Mouse (Mus musculus) large intestine, adult 2 months (tissue): ENCODE results near the gene Pkp3. TPM values are rescaled to one million over a fixed set of nuclear protein-coding genes. Genes with fewer than 3 reads are reported as not detected.
"Not testable (repeated sequence)": the region's sequence is repeated elsewhere in the genome, so short reads cannot be mapped to it uniquely, and the experiment has no call there.

Source experiments
- DNase-seq: peaks from one replicate; pipeline ENCODE4 v3.0.0-alpha.2; 2012; ENCODE audit warnings: low read depth, low spot score
- WGBS: fragments of 180-500 bp; shearing (Covaris S2); methylation state at CpG from one replicate; pipeline ENCODE4 v1.1.7; 2018; 5-methylcytosine and 5-hydroxymethylcytosine counted together
- polyA plus RNA-seq: library from polyadenylated mRNA; depleted of rRNA; stranded (reverse); fragments of >200 nt; gene quantifications from 2 replicates; pipeline ENCODE4 v1.2.3, GENCODE M21; 2012; rRNA removed

Gene Pkp3
- polyA plus RNA-seq, result 101 and 143 TPM in 2 replicates

DNA sequence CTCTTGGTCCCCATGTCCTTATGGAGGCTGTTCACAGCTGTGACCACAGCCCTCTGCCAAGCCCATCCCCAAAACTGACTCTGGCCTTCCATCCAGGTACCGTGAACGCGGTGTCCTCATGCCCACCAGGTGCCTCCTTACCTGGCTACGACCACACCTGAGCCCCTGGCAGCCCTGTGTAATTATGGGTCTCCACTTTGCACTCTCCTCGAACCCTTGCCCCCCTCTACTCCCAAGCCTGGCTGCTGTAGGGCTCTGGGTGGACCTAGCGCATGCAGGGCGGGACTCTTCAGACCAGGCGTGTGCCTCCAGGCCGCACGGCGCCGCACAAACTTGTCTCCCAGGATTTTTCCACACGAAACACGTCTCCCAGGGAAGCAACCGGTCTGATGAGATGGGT, at the start of gene Pkp3:
TSS of gene Pkp3 (plus strand) at position 378 of the 400 bp plus-strand sequence.
- no peak for DNase-seq
- WGBS, result 91% methylated on average over 15 of the region's 15 CpGs

DNA sequence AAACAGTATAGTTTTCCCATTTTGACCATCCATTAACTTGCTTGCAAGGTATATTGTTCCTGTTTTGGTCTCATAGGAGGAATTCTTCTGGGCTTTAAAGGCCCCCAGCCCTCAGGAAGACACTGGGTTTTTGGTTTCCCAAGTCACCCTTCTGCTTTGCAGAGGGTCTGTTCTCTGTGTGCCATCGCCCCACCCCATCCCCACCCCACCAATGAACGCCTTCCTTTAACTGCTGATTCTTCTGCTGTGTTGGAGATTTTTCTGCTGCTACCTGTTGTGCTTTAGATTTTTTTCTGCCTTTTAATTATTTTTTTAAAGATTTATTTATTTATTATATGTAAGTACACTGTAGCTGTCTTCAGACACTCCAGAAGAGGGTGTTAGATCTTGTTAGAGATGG, 49.2 kb upstream of the Pkp3 start, which contains the start of gene Gm17387:
TSS of gene Gm17387 (plus strand) at position 301 of the 400 bp plus-strand sequence.
- DNase-seq, result no peak
- 97% methylated on average over 2 of the region's 2 CpGs for WGBS

DNA sequence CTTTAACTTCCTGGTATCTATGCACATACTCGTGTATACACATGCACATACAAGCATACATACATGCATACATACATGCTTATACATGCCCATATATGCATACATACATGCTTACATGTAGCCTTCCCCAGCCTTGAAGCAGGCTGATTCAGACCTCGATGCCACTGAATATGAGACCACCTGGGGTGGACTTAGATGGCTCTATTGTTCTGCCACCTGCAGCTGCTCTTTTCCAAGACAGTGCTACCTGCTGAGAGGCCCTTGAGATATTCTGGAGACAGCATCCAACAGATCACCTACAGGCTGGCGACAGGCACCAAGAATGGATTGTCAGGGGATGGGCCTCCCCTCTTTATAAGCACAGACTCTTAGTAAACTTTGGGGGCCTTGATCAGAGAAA, 47.6 kb upstream of the Pkp3 start:
- no peak for DNase-seq
- WGBS, result 65% methylated on average over 3 of the region's 3 CpGs

DNA sequence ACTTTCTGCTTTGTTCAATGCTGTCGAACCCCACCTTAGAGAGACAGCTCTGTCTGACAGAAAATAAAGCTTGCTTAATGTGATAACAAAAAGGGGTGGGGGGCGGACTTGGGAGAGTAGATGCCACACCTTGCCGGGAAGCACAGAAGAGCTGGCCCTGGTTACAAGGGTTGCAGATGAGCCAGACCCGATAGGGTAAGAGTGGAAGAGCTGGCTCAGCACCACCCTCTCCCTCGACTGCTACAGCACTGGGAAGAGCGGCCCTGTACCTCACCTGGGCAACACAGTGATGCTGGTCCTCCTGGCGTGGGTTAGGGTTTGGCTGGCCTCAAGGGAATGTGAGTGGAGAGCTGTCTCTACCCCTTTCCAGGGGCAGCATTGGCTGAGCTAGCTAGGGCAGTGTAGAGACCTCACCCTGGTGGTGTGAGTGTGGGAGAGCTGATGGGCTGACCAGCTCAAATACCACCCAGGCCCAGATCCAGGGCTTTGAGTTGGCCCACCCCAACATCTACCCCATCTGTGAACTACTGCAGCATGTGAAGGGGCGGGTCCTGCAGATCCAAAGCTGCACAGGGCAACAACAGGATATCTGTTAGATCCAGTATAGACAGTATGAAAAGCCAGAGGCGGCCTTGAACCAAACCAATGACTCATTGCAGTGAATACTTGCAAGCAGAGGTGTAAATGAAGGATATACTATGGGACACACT, 45.4 kb upstream of the Pkp3 start:
- no peak for DNase-seq
- 54% methylated on average over 9 of the region's 9 CpGs for WGBS

DNA sequence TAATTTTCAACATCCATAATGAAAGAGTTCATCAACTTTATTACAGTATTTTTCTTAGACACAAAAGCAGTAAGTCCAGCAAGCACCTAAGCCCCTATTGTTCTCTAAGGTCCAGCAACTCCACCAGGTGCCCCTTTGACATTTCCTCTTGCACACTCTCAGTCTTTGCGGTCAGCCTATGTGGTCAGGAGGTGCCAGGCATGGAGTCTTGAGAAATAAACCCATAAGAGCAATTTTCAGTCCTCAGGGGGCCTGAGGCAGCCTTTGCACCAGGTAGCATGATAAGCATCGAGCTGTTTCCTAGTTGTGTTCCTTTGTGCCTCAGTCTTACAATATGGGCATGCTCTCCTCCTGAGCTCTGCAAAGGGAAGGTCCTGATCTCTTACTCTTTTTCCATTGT, 41.4 kb upstream of the Pkp3 start:
- DNase-seq, result not testable (repeated sequence)
- WGBS, result 86% methylated on average over 1 of the region's 2 CpGs

DNA sequence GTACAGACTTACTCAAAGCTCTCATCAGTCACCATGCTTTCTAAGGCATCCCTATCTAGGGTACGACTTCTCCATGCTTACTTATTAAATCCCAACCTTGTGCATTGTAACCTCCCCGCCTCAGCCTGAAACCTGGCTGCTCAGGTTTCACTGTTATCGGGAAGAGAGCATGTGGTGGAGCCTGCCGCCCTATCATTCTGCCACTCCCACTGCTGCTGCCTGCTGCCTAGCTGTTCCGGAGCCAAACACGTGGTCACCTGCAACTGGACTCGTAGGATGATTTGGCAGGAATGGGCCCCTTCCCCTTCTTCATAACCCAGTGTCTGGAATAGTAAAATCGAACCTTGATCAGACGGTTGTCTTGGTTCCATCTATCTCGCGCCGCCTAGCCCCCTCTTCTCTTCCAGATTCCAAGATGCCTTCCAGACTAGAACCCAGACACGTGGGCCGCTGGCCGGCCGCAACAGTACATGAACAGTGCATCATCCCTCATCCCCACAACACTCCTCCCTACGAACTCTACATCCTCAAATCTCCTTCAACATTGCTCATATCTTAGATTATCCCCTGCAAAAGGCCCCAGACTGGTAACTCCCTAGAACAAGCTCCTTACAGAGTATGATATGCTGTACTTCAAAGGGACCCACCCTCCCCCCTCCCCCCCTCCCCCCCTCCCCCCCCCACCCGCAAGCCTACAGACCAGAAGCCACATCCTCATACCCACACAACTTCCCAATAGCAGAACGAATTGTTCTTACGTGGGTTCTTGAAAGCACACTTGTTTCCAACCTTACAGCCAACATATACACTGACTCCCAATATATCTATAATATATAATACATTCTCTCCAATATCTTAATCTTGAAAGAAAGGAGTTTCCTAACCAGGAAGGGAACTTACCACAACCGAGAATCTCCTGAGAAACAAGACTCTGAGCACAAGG, 39.7 kb upstream of the Pkp3 start:
- no peak for DNase-seq
- WGBS, result 30% methylated on average over 21 of the region's 21 CpGs

DNA sequence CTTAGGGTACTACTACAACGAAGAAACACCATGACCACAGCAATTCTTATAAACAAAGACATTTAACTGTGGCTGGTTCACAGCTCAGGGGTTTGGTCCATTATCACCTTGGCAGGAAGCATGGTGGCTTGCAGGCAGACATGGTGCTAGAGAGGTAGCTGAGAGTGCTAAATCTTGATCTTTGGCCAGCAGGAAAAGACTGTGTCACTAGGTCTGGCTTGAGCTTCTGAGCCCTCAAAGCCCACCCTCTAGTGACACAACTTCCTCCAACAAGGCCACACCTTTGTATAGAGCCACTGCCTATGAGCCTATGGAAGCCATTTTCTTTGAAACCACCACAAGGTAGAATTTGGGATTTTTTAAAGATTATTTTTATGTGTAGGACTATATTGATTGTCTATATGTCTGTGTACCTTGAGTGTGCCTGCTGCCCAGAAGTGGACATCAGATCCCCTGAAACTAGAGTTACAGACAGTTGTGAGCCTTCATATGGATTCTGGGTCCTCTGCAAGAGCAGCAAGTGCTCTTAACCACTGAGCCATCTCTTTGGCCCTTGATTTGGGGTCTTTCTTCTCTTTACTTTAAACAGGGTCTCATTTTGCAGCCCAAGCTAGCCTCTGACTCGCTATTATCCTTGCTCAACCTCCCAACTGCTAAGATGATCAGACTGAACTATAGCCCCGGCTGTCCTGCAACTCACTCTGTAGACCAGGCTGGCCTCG, 38.5 kb upstream of the Pkp3 start:
- DNase-seq, result no peak
- WGBS, result 96% methylated on average over 4 of the region's 4 CpGs

DNA sequence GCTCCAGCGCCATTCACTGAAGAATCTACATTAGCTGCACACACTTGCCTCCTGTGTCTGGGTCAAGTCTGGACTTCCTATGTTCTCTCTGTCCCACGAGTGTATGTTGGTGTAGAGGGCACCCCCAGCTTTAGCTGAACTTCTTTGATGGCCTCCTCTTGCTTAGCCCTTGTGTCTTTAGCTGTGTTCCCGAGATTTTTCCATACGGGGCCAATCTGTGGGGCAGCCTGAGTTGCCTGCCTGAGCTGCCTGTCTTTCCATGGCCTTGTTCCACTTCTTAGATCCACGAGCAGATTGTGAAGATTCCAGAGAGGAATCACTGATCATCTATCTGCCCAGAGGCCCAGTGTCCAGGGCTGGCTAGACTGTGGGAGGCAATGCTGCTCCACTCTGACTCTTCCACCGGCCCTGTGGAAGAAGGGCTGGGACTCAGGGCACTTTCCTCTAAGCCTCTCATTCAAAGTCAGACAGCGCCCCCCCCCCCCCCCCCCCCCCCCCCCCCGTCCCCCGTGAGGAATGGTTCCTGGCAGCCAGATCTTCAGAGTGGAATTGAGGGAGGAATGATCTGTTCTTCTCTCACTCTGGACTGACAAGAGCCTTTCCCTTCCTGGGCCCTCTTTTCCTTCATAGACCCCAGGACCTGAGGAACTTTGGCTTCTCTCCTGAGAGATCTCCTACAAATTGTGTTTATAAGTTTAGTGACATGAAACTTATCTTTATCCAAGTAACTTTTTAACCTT, 37.0 kb upstream of the Pkp3 start:
- WGBS, result 27% methylated on average over 6 of the region's 9 CpGs
- DNase-seq, result no peak

DNA sequence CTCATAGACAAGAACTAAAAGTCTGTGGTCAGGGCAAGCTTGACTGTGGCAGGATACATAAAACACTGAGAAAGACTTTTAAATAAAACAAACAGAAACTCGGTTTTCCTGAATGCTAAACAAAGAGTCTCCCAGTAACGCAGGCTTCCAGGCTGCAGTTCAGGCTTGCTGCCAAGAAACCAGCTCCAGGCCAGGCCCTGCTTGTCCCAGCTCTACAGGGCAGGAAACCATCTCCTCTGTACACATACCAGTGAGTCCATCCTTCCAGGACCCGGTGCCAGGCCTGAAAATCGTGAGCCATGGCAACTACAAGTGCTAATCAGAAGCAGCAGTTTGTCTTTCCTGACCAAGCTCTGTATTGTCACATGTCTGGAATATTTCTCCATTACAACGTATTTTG, 36.4 kb upstream of the Pkp3 start:
- DNase-seq, result no peak
- 3% methylated on average over 5 of the region's 5 CpGs for WGBS

DNA sequence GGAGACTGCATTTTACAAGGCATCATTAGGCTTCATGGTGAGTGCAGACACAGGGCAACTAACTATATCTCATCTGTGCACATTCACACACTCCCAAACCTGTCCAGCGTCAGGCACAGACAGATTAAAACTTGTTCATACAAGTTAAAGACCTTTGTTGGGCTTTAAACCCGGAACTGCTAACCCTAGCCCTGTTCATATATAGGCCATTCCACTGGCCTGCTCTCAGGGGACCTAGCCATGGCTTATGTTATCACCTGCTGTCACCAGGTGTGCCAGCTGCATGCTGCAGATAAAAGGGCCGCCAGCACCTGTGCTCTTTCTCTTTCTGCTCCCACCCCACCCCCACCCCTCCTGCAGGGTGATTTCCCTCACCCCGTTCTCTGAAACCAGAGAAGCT, 35.5 kb upstream of the Pkp3 start:
- no peak for DNase-seq
- WGBS, result 24% methylated on average over 4 of the region's 4 CpGs

DNA sequence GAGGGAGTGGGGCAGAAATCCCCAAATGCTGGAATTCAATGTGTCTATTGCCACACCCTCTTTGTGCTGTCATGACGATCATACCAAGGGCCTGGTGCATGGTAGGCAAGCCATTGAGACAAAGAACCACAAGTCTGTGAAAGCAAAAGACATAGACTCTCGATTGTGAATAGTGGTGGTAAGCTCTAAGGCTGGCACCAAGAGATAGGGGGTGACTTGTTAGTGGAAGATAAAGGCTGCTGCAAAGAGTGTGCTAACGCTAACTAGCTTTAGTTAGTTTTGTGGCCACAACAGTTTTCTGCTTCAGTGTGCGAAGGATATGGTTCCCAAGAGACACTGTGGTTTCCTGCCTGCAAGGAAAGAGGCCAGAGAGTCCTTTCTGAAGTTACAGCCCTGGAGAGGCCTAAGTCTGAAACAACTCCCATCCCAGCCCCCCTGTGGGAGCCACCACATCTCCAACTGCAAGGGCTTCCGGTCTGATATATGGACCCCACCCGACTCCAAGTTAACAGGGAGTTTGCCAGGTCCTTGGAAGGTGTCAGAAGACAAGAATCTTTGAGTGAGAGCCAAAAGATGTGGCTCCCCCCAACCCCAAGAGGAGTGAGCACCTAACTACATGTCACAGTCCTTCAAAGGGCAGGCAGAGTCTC, 31.0 kb upstream of the Pkp3 start:
- 46% methylated on average over 6 of the region's 6 CpGs for WGBS
- no peak for DNase-seq

DNA sequence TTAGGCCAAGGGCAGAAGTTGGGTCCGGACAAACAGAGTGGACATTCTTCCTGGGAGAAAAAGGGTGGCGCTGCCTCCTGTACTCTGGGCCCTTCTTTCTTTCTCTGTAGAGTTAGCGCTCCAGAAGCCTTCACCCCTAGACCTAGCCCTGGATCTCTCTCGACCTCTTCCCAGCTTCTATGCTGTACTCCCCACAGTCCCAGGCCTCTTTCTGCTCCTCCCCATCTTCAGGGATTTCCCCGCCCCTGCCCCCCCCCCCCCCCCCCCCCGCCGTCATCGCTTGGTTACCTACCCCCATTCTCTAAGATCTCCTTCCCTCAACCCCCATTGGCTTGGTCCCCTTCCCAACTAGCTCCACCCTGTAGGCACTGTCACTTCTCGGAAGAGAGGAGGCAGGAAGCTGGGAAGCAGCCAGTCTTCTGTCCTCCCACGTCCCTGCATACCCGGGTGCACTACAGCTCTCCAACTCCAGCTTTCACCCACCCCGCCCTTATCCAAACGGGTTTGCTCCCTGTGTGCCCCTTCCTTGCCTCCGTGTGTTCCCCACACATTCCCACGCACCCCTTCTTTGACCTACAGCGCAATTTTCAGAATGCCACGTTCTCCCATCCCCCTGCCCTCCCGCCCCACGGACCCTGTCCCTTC, 30.3 kb upstream of the Pkp3 start:
- WGBS, result 8% methylated on average over 15 of the region's 19 CpGs
- DNase-seq, result no peak

DNA sequence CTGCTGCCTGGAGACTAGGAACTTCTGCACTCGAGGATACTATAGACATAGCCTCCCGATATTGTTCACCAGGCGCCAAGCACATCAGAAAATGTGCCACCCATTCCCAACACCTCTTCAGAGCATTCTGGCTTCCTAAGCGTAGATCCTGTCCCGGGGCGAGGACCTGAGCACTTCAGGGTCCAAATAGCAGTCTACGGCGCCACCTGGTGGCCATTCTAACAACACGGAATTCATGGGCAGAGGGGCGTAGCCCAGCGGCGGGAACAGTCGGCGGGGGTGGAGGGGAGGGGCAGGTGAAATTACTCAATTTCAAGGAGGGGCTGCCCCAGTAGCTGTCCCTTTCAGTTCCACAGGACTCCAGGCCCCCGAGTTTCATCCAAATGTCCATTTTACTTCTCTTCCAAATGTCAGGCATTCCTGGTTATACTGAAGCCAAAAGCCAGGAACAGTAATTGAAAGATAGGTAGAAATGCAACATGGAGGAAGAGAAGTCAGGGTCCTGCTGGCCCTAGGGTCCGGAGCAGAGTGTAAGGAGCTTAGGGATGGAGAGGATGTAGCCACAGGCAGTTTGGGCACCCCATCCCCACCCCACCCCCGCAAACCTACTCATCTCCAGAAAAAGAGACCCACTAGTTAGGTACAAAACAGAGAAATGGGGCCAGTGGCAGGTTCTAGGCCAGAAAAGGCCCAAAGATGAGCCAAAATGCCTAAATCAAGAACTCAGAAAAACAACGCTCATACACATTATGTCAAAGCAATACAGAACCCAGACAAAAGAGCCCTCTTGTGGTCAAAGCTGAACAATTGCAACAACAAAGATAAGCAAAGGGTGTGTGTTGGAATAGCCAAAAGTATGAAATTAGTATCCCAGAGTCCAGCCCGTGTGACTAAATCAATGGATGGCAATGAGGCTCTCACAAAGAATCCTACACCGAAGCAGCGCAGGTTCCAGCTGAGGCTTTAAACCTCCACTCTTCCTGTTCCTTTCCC, 29.5 kb upstream of the Pkp3 start:
- WGBS, result 4% methylated on average over 21 of the region's 21 CpGs
- DNase-seq, result peak; percentile 78

DNA sequence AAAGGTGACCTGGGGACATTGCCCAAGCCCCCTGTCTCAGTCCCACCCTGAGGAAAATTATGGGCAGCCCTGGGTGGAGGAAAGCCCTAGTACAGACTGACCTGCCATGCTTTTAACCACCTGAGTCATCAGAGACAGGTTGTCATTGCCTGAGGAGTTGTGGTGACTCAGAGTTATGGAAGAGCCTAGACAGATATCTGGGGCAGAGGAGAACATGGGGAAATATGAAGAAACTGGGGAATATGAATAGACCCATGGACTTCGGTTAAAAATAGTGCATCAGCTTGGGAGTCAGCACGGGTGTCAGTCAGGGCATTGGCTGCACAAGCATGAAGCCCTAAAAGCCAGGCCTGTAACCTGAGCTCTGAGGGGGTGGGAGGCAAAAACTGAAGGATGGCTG, 28.7 kb upstream of the Pkp3 start:
- 64% methylated on average over 2 of the region's 2 CpGs for WGBS
- DNase-seq, result no peak

DNA sequence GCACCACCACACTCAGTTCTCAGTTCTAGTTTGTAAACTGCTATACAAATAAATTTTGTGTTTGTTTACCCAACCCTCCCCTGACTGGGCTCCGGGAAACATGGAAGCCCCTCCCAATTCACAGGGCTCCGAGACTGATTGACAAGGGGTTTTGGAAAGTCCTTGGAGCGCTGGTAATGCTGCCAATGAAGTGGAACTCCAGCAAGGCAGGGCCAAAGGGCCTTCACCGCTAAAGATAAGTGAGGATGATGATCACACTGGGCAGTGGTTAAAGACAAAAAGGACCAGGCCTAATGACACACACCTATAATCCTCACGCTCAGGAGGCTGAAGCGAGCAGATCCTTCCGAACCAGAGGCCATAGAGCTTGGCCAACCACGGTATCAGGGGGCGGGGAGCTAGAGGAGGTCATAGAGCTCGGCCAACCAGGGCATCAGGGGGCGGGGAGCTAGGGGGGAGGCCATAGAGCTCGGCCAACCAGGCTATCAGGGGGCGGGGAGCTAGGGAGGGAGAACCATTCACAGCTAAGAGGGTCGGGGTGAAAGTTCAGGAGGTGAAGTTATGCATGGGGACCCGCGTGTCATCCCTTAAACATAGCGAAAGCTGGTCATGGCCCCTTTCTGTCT, 26.8 kb upstream of the Pkp3 start:
- 75% methylated on average over 17 of the region's 17 CpGs for WGBS
- DNase-seq, result no peak

DNA sequence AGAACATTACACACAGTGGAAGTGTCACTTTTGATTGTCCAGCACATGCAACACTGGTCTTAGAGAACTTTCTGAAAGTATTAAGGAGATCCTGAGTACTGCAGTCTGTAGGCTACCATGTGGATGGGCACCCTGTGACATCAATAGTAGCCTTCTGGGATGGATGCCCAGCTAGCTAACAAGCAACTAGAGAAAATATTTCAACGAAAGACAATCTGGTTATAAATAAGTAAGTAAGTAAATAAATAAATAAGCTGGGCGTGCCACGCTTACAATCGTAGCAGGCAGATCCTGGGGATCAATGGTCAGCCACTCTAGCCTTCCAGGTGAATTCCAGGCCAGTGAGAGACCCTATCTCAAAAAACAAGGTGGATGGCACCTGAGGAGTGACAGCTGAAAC, 26.0 kb upstream of the Pkp3 start:
- 57% methylated on average over 4 of the region's 4 CpGs for WGBS

DNA sequence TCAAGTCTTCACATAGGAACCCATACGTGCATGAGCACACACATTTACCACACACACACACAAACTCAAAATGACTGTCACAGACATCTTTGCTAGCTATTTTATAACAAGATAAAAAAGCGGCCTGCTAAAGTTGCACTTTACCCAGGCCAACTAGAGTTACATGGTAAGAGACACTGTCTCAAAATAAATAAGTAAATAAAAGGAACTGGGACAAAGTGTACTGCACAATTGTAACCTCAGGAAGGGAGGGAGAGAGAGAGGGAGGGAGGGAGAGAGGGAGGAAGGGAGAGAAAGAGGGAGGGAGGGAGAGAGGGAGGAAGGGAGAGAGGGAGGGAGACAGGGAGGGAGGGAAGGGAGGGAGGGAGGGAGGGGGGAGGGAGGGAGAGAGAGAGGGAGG, 25.6 kb upstream of the Pkp3 start:
- DNase-seq, result no peak
- 32% methylated on average over 2 of the region's 2 CpGs for WGBS

More for the DNA sequence above, 26.0 kb upstream of the Pkp3 start:
- DNase-seq, result no peak
